Mouse (Mus musculus): ENCODE results near the gene Srbd1.

- TF ChIP-seq CTCF (IDR thresholded peaks at IDR 0.05) = no peak
- no peak for TF ChIP-seq EP300 (IDR thresholded peaks at IDR 0.05)
Observed at GRCm38 (mm10) chr17:86185584-86185983, 40.6 kb upstream of the Srbd1 start.
